Mouse (Mus musculus): ENCODE data around the gene Setd1b.

DNA sequence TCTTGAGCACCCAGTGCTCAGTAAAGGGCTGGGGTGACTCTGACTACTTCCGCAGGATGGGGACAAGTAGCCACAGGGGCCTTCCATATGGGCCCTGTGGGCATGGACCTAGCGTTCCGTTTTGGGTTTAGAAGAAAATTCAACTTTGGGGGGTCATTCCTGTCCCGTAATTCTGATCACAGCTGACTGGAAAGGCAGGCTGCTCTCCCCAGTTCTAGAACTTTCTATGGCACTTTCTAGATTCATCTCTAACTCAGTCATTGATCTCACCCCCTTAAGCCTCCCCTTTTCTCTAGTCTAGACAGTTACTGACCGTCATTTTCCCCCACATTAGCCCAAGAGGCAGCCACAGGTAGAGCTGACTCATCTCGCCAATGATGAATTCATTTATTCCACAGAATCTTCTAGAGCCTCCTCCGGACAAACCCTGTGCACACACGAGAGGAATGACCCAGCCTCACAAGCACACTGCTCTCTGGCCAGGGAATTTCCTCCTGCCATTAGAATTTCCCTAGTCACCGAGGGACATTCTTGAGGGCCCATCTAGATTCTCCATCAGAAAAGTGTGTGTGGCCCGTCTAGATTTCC lies 12.7 kb upstream of the Setd1b start:
- TF ChIP-seq CTCF (IDR thresholded peaks at IDR 0.05; ENCODE audit: low read depth) (no peak), EP300 (IDR thresholded peaks at IDR 0.05; ENCODE audit: low read depth) (no peak)
